Mouse (Mus musculus) neural tube, embryonic 13.5 days (tissue): ENCODE measurements around the gene Zfp579. TPM values are rescaled to one million over a fixed set of nuclear protein-coding genes. Genes with fewer than 3 reads are reported as not detected.
"Not testable (repeated sequence)": the region's sequence is repeated elsewhere in the genome, so short reads cannot be mapped to it uniquely, and the experiment has no call there.

ENCODE experiments used
- ATAC-seq: fragments of 200-750 bp; cut with Nextera tagmentation; 2 replicates; pipeline ENCODE4 v1.8.0; 2017; ENCODE audit warnings: low read depth, mild to moderate bottlenecking, moderate TSS enrichment, moderate library complexity
- H3K27ac ChIP-seq: fragments of 300-500 bp; sonication (generic); replicated peaks from 2 replicates; pipeline ENCODE4 v1.5.1; 2015; ENCODE audit warnings: moderate library complexity, mild to moderate bottlenecking, inconsistent platforms
- H3K27me3 ChIP-seq: fragments of 300-500 bp; sonication (generic); 2 replicates; pipeline ENCODE4 v1.6.1; 2015; ENCODE audit warnings: mild to moderate bottlenecking, inconsistent platforms
- H3K36me3 ChIP-seq: fragments of 300-500 bp; sonication (generic); 2 replicates; pipeline ENCODE4 v1.6.1; 2015; ENCODE audit warnings: mild to moderate bottlenecking, inconsistent platforms
- H3K4me1 ChIP-seq: fragments of 300-500 bp; sonication (generic); replicated peaks from 2 replicates; pipeline ENCODE4 v1.6.1; 2015; ENCODE audit warnings: inconsistent platforms
- H3K4me2 ChIP-seq: fragments of 300-500 bp; sonication (generic); 2 replicates; pipeline ENCODE4 v1.6.1; 2015; ENCODE audit warnings: inconsistent platforms, mild to moderate bottlenecking, moderate library complexity
- H3K4me3 ChIP-seq: fragments of 300-500 bp; sonication (generic); 2 replicates; pipeline ENCODE4 v1.5.1; 2015; ENCODE audit warnings: mild to moderate bottlenecking, inconsistent platforms
- H3K9ac ChIP-seq: fragments of 300-500 bp; sonication (generic); 2 replicates; pipeline ENCODE4 v1.6.1; 2015; ENCODE audit warnings: moderate library complexity, mild to moderate bottlenecking, inconsistent platforms
- H3K9me3 ChIP-seq: fragments of 300-500 bp; sonication (generic); 2 replicates; pipeline ENCODE4 v1.6.1; 2016; ENCODE audit warnings: inconsistent platforms
- WGBS: fragments of 180-500 bp; shearing (Covaris S2); methylation state at CpG from one replicate; pipeline ENCODE4 v1.1.7; 2015; 5-methylcytosine and 5-hydroxymethylcytosine counted together
- polyA plus RNA-seq: library from polyadenylated mRNA; unstranded; fragments of >200 nt; fragmentation: Nextera tagmentation; extraction: Ambion mirVana; gene quantifications from 2 replicates; pipeline ENCODE4 v1.2.1, GENCODE M21; 2015

The Zfp579 gene
- polyA plus RNA-seq, 1 experiment from 2014 or later, result 63.2 TPM

DNA sequence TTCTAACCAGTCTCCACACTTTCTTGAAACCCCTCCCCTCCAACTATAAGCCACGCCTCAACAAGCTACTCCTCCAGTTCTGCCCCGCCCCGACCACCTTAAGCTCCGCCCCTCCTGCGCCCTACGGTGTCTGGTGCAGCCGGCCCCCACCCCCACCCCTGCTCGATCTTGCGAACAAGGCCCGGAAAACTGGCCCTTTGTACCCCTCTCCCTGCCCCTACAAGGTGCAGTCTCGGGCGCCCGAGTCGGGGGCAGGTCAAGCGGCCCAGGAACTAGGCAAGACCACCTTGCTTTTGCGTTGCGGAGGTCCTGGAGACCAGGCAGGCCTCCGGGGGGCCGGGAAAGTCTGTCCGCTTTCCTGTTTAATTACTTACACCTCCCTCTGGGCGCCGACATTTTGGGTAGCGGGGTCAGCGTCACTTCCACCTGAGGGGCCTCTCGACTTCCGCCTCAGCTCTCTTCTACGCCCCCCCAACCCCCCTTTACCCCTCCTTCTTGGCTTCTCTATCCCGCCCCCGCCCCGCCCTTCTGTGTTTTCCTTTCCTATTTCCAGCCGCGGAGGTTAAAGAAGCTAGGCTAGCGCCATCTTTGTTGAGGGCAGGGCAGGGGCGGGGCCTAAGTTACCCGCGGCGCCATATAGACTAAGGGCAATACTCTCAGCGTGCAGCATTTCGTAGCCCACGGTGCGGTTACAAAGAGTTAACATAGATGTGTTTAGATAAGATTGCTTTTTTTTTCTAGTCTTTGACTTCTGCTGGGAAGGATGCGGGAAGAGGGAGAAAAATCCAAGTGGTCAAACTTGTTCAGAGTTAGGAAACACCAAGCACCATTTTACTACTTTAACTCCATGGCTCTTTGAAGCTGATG lies 18.5 kb upstream of the Zfp579 start, which contains the start of the genes Zfp524 and Fiz1:
Gene Zfp524, plus strand, starts transcription at position 165 of the 867 bp plus-strand sequence.
Gene Fiz1, minus strand, starts transcription at position 447 of the 867 bp plus-strand sequence.
- peak; percentile 85 for ATAC-seq
- 0% methylated on average over 42 of the region's 42 CpGs for WGBS
- H3K4me2 ChIP-seq, result peak within 1 kb of the TSS; percentile 58
- H3K36me3 ChIP-seq, result peaks cover 35% of the 10 kb centered on the region
- no peaks in the 10 kb centered on the region for H3K9me3 ChIP-seq
- H3K27me3 ChIP-seq, result no peaks in the 10 kb centered on the region
- H3K4me3 ChIP-seq, result peak within 1 kb of the TSS; percentile 71
- H3K27ac ChIP-seq, result peak within 1 kb of the TSS; percentile 97
- peak within 1 kb of the TSS; percentile 83 for H3K9ac ChIP-seq
- peaks cover 19% of the 10 kb centered on the region for H3K4me1 ChIP-seq

DNA sequence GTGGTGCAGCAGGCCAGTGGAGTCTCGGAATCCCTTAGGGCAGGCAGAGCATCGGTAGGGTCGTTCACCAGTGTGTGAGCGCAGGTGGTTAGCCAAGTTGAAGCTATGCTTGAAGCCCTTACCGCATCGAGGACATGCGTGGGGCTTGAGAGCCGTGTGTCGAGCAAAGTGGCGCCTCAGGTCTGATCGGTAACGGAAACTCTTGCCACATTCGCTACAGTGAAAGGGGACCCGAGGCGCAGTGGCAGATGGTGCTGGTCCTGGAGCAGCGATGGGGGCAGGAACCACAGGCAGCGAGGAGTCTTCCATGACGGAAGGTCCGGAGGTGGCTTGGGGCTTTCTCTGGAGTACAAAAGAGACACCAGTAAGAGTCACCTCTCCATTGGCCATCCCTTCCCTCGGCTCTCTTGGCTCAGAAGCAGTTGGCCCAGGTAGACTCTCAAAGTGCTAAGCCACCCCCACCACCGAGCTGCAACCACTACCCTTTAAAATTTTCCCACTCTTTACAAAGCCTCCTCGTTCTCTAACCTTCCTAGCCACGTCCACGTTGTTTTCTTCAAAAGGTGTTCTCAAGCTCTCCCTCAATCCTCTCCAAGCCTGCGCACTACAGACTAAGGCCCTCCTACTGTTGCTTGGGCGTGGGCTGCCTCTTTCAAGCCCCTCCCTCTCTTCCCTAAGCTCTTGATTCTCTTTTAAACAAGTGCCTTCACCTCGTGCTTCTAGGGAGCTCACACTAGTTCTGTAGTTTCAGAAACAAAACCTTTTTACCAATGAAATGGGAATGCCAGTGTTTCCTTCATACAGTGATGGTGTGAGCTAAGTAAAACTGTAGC lies 16.9 kb upstream of the Zfp579 start:
- WGBS, result 92% methylated on average over 27 of the region's 27 CpGs
- Histone ChIP-seq H3K36me3 (peaks cover 51% of the 10 kb centered on the region), H3K27ac (no peak overlapping the region), H3K9ac (no peak overlapping the region), H3K9me3 (no peaks in the 10 kb centered on the region), H3K4me2 (peak overlapping the region; percentile 58), H3K4me3 (peak overlapping the region; percentile 71), H3K27me3 (no peaks in the 10 kb centered on the region), H3K4me1 (peaks cover 11% of the 10 kb centered on the region)
- no peak for ATAC-seq

DNA sequence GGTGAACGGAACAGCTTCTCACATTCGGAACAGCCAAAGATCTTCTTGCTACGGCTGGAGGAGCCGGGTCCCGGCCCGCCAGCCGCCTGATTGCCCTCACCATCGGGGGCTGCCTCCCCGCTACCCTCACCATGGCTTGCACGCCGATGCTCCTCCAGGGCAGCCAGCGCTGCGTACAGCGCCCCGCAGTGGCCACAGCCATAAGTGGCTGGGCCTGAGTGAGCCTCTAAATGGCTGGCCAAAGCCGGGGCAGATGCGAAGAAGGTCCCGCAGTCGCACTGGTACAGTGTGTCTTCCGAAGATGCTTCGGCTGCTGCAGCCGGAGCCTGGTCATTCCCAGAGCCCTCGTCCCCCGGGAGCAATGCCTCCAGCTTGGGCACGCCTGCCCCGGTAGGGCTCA lies 12.3 kb upstream of the Zfp579 start:
- ATAC-seq, result no peak
- Histone ChIP-seq H3K27me3 (no peaks in the 10 kb centered on the region), H3K4me2 (no peak overlapping the region), H3K9me3 (no peaks in the 10 kb centered on the region), H3K9ac (no peak overlapping the region), H3K4me3 (no peak overlapping the region), H3K27ac (no peak overlapping the region), H3K36me3 (peaks cover 70% of the 10 kb centered on the region), H3K4me1 (peaks cover 2% of the 10 kb centered on the region; the same call in 1 of the 2 replicates)
- WGBS, result 94% methylated on average over 26 of the region's 26 CpGs

DNA sequence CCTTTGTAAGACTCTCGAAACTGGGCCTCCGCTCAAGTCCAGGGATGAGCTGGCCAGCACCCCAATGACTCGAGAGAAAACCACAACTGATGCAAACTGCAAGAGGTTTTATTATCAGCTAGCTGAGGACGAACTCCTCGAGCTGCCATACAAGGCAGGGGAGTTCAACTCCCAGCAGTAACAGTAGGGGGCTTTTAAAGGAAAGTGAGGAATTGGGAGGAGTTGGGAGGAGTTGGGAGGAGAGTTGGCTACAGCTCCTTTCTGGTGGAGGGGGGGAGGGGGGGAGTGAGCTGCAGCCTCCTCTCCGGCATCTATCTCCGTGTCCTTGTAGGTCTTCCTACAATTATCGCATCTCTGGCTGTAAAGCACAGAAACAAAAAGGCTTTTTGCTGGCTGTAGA lies 6.9 kb upstream of the Zfp579 start:
- H3K9me3 ChIP-seq, H3K4me3 ChIP-seq, H3K4me2 ChIP-seq, ATAC-seq, H3K27ac ChIP-seq, H3K27me3 ChIP-seq, H3K9ac ChIP-seq, H3K4me1 ChIP-seq: not testable (repeated sequence)
- H3K36me3 ChIP-seq, result peaks cover 19% of the 10 kb centered on the region
- WGBS, result 60% methylated on average over 8 of the region's 8 CpGs

DNA sequence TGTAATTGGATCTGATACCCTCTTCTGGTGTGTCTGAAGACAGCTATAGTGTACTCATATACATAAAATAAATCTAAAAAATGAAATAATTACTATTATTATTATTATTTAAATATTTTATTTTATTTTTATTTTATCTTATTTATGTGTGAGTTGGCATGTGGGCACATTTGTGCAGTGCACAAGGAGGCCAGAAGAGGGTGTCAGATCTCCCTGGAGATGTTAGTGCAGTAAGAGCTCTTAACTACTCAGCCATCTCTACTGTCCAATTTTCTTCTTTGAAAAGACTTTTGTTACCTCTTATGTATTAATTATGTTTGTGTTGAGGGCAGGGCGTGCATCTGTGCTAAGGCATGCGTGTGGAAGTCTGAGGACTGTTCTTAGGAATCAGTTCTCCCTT lies 3.9 kb upstream of the Zfp579 start:
- H3K9me3 ChIP-seq, result no peaks in the 10 kb centered on the region
- no peak overlapping the region for H3K4me2 ChIP-seq
- no peak for ATAC-seq
- 64% methylated on average over 2 of the region's 2 CpGs for WGBS
- H3K27ac ChIP-seq, result no peak overlapping the region
- H3K36me3 ChIP-seq, result no peaks in the 10 kb centered on the region
- H3K4me3 ChIP-seq, result no peak overlapping the region
- peaks cover 13% of the 10 kb centered on the region for H3K4me1 ChIP-seq
- H3K27me3 ChIP-seq, result no peaks in the 10 kb centered on the region
- H3K9ac ChIP-seq, result no peak overlapping the region

DNA sequence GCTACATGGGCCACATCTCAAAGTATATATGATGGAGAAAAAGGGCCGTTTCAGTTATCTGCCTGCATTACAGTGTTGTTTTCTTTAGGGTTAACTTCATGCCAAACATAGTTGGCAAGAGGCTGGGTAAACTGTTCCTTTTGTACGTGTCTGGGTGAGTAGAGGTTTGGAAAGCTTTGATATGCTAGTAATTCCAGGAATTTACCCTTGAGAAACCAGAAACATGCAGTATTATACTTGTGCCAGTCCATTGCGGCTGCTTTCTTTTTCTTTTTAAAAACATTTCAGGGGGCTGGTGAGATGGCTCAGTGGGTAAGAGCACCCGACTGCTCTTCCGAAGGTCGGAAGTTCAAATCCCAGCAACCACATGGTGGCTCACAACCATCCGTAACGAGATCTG lies 976 bp upstream of the Zfp579 start:
- Histone ChIP-seq H3K4me3 (peak overlapping the region; percentile 75), H3K36me3 (peaks cover 25% of the 10 kb centered on the region), H3K9me3 (no peaks in the 10 kb centered on the region), H3K9ac (peak overlapping the region; percentile 95), H3K4me2 (peak overlapping the region; percentile 68), H3K4me1 (peaks cover 40% of the 10 kb centered on the region), H3K27me3 (peaks cover 13% of the 10 kb centered on the region), H3K27ac (peak overlapping the region; percentile 85)
- WGBS, result 72% methylated on average over 8 of the region's 8 CpGs
- ATAC-seq, result no peak

DNA sequence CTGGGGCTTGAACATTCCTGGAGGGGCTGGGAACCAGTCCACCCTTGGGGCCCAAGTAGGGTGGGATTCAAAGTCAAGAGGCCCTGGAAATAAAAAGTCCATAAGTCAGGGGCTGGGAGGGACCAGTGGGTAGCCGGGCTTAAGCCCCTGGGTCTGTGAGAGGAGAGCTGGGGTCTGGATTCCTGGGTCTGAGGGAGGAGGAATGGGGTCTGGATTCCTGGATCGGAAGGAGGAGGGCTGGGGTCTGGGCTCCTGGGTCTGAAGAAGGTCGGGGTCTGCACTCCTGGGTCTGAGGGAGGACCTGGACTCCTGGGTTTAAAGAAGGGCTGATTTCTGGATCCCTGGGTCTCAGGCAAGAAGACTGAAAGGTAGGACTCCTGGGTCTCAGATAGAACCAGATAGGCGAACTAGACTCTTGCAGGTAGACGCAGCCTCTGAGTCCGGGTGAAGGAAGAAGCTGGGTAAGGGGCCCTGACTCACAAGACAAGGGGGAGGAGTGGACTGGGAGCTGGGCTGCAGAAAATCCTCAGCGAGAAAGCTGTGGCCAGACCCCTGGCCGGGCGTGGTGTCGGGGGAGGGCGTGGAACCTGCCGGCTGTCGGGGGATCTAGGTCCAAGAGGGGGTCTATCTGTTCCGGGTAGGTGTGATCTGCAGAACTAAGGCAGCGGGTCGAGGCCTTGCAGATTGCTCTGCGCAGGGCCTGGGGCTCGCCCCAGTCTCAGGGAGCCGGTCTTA lies 523 bp downstream of the Zfp579 start:
- ATAC-seq, result peak; percentile 73
- Histone ChIP-seq H3K9me3 (no peaks in the 10 kb centered on the region), H3K27me3 (peaks cover 13% of the 10 kb centered on the region), H3K9ac (peak overlapping the region; percentile 95), H3K4me3 (peak overlapping the region; percentile 75), H3K4me1 (peaks cover 40% of the 10 kb centered on the region), H3K4me2 (peak overlapping the region; percentile 68), H3K36me3 (peaks cover 40% of the 10 kb centered on the region), H3K27ac (peak overlapping the region; percentile 85)
- WGBS, result 7% methylated on average over 19 of the region's 19 CpGs

DNA sequence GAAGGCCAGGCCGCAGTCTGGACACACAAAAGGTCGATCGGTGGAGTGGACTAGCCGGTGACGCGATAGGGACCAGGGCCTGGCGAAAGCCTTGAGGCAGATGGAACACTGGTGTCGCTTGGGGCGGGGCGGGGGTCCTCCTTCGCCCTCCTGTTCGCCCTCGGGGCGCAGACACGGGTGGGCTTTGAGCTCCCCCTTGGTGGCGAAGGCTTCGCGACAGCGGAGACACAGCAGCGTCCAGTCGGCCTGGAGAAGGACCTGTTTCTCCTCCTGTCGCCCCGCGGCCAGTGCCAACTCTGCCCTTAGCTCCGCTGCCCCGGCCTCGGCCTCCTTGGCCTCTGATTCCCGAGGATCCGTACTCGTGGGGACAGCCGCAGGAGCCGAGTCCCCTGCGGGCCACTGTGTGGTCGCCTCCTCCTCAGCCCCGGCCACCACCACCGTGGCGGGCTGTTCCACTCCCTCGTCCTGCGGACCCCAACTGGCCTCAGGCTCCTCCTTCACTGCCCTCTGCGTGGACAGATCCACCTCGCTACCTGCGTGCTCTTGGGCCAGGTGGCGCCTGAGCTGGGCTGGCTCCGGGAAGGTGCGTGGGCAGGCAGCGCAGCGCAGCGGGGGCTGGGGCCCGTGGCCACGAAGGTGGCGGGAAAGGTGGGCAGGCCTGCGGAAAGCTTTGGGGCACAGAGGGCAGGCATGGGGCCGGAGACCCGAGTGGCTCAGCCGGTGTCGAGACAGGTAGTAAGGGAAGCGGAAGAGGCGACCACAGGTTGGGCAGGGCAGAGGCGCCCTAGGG lies 1.8 kb downstream of the Zfp579 start:
- no peak for ATAC-seq
- 47% methylated on average over 59 of the region's 59 CpGs for WGBS
- peak overlapping the region; percentile 75 for H3K4me3 ChIP-seq
- H3K36me3 ChIP-seq, result peaks cover 42% of the 10 kb centered on the region
- H3K27ac ChIP-seq, result no peak overlapping the region
- H3K4me2 ChIP-seq, result peak overlapping the region; percentile 68
- H3K4me1 ChIP-seq, result peaks cover 40% of the 10 kb centered on the region
- peak overlapping the region; percentile 95 for H3K9ac ChIP-seq
- H3K27me3 ChIP-seq, result peaks cover 13% of the 10 kb centered on the region
- no peaks in the 10 kb centered on the region for H3K9me3 ChIP-seq

DNA sequence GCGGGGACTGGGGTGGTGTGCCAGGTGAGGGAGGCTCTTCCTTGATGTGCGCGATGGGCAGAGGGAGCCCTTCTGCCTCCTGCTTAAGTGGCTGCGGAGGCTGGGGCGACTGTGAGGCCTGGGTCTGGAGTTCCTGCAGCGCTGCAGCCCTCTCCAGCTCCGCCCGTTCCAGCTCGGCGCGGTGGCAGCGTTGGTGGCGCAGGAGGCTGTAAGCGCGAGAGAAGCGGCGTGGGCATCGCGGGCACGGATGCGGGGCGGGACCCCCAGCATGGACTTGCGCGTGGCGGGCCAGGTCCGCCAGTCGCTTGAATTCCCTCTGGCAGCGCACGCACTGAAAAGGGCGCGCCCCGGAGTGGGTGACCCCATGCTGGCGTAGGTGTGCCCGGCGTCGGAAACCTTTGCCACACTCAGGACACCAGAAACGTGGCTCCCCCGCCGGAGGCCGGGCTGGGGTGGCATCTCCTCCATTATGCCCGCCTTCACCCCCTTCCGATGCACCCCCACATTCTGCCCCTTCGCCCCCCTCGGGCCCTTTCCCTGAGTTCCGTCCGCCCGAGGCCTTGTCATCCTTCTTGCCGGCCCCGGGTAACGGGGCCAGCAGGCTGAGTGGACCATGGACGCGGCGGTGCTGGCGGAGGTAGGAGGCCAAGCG lies 2.5 kb downstream of the Zfp579 start:
- ATAC-seq, result no peak
- peaks cover 42% of the 10 kb centered on the region for H3K36me3 ChIP-seq
- peak overlapping the region; percentile 68 for H3K4me2 ChIP-seq

DNA sequence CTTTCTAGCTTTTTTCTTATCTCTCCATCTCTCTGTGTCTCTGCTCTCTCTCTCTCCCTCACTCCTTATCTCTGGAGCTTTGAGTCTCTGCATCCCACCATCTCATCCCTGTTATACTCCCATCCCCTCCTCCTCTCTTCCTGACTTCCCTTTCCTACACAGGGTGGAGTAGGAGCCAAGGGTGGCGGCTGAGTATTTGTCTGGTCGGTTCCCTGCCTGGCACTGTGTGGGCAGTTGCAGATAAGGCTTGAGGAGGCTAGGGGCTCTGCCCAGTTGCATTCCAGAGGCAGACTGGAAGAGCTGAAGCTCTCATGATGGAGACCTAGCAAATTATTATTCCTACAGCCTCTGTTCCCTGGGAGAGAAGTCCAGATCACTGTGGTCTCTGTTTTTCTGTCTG lies 7.7 kb downstream of the Zfp579 start:
- no peak for ATAC-seq
- Histone ChIP-seq H3K4me2 (no peak overlapping the region), H3K36me3 (peaks cover 30% of the 10 kb centered on the region), H3K4me1 (peaks cover 11% of the 10 kb centered on the region), H3K9ac (no peak overlapping the region), H3K9me3 (no peaks in the 10 kb centered on the region), H3K4me3 (no peak overlapping the region), H3K27me3 (peaks cover under 1% of the 10 kb centered on the region; the same call in 1 of the 2 replicates), H3K27ac (no peak overlapping the region)
- WGBS, result 63% methylated on average over 2 of the region's 2 CpGs

More for the DNA sequence above, 2.5 kb downstream of the Zfp579 start:
- Histone ChIP-seq H3K9me3 (no peaks in the 10 kb centered on the region), H3K27me3 (peaks cover 13% of the 10 kb centered on the region), H3K27ac (no peak overlapping the region), H3K9ac (peak overlapping the region; percentile 95), H3K4me3 (peak overlapping the region; percentile 75), H3K4me1 (peaks cover 40% of the 10 kb centered on the region)
- 24% methylated on average over 55 of the region's 55 CpGs for WGBS
